Mouse (Mus musculus) lung, adult 2 months (tissue): Measurements from ENCODE around the gene Wdr1. TPM values are rescaled to one million over a fixed set of nuclear protein-coding genes. Genes with fewer than 3 reads are reported as not detected.
A peak's percentile ranks its signal among the peaks of the same experiment; 100 is the strongest.
"Not testable (repeated sequence)": the region's sequence is repeated elsewhere in the genome, so short reads cannot be mapped to it uniquely, and the experiment has no call there.

ENCODE experiments used
- DNase-seq: peaks from one replicate; pipeline ENCODE4 v3.0.0; 2022
- H3K4me1 ChIP-seq: fragments of 200-500 bp; 2 replicates; pipeline ENCODE4 v1.6.1; 2011; ENCODE audit warnings: low read length; ENCODE audit not compliant: control insufficient read depth, insufficient read depth
- H3K4me3 ChIP-seq: fragments of 200-500 bp; replicated peaks from 2 replicates; pipeline ENCODE3; 2011; ENCODE audit warnings: low read depth, mild to moderate bottlenecking, control low read depth, low read length; ENCODE audit errors: extremely low read depth
- CTCF ChIP-seq: fragments of 200-500 bp; IDR thresholded peaks from 2 replicates; pipeline ENCODE4 v1.5.1; 2011; ENCODE audit warnings: mild to moderate bottlenecking, low read length, control low read depth; ENCODE audit not compliant: insufficient read depth
- POLR2A ChIP-seq: fragments of 200-500 bp; IDR thresholded peaks from 2 replicates; pipeline ENCODE4 v1.6.1; 2011; ENCODE audit warnings: low read depth, mild to moderate bottlenecking, control low read depth, low read length, borderline replicate concordance; ENCODE audit errors: extremely low read depth
- WGBS: fragments of 180-500 bp; shearing (Covaris S2); methylation state at CpG from one replicate; pipeline ENCODE4 v1.1.7; 2018; 5-methylcytosine and 5-hydroxymethylcytosine counted together
- polyA plus RNA-seq: library from polyadenylated mRNA; depleted of rRNA; stranded (reverse); fragments of >200 nt; gene quantifications from 2 replicates; pipeline ENCODE4 v1.2.3, GENCODE M21; 2012

Gene Wdr1
- polyA plus RNA-seq, 1 experiment = 165 TPM

- no peak overlapping the region for H3K4me3 ChIP-seq
- H3K4me1 ChIP-seq = no peaks in the 10 kb centered on the region
- 65% methylated on average over 20 of the region's 20 CpGs for WGBS
- no peak for TF ChIP-seq CTCF
- TF ChIP-seq POLR2A = no peak
- no peak for DNase-seq
Observed at GRCm38 (mm10) chr5:38488673-38489615, 74.1 kb downstream of the Wdr1 start.

GRCm38 (mm10) chr5:38488026-38488425, 75.0 kb downstream of the Wdr1 start:
- TF ChIP-seq POLR2A = no peak
- TF ChIP-seq CTCF = no peak
- no peak for DNase-seq
- WGBS = 47% methylated on average over 6 of the region's 6 CpGs
- Histone ChIP-seq H3K4me3 (no peak overlapping the region), H3K4me1 (no peaks in the 10 kb centered on the region)

- H3K4me3 ChIP-seq = no peak overlapping the region
- no peak for TF ChIP-seq POLR2A
- no peak for TF ChIP-seq CTCF
- no peaks in the 10 kb centered on the region for H3K4me1 ChIP-seq
- 78% methylated on average over 4 of the region's 4 CpGs for WGBS
- no peak for DNase-seq
Observed at GRCm38 (mm10) chr5:38487247-38487646, 75.8 kb downstream of the Wdr1 start.

GRCm38 (mm10) chr5:38485946-38486345, 77.1 kb downstream of the Wdr1 start:
- TF ChIP-seq POLR2A = no peak
- TF ChIP-seq CTCF = no peak
- 77% methylated on average over 4 of the region's 4 CpGs for WGBS
- Histone ChIP-seq H3K4me1 (no peaks in the 10 kb centered on the region), H3K4me3 (no peak overlapping the region)
- DNase-seq = no peak

- no peak for TF ChIP-seq POLR2A
- TF ChIP-seq CTCF = no peak
- whole genome bisulfite sequencing = 55% methylated on average over 7 of the region's 7 CpGs
- DNase-seq = no peak
- peaks cover 3% of the 10 kb centered on the region; the same call in 1 of the 2 replicates for H3K4me1 ChIP-seq
- no peak overlapping the region for H3K4me3 ChIP-seq
Observed at GRCm38 (mm10) chr5:38483518-38484110, 79.4 kb downstream of the Wdr1 start.

GRCm38 (mm10) chr5:38480822-38481707, 82.0 kb downstream of the Wdr1 start:
- TF ChIP-seq POLR2A (no peak), CTCF (no peak)
- 77% methylated on average over 10 of the region's 10 CpGs for WGBS
- Histone ChIP-seq H3K4me3 (peak overlapping the region; percentile 37), H3K4me1 (peaks cover 3% of the 10 kb centered on the region; the same call in 1 of the 2 replicates)
- no peak for DNase-seq

- 14% methylated on average over 22 of the region's 22 CpGs for WGBS
- TF ChIP-seq CTCF (no peak), POLR2A (peak; percentile 47; the same call in 1 of the 2 replicates)
- DNase-seq = peak; percentile 41
- H3K4me1 ChIP-seq = peaks cover 3% of the 10 kb centered on the region; the same call in 1 of the 2 replicates
- peak overlapping the region; percentile 53 for H3K4me3 ChIP-seq
Observed at GRCm38 (mm10) chr5:38479908-38480725, 82.9 kb downstream of the Wdr1 start.

GRCm38 (mm10) chr5:38479545-38479907, 83.5 kb downstream of the Wdr1 start:
- H3K4me3 ChIP-seq = peak overlapping the region; percentile 53
- H3K4me1 ChIP-seq, DNase-seq: not testable (repeated sequence)

GRCm38 (mm10) chr5:38479027-38479426, 84.0 kb downstream of the Wdr1 start:
- no peak for DNase-seq
- Histone ChIP-seq H3K4me1 (peaks cover 3% of the 10 kb centered on the region; the same call in 1 of the 2 replicates), H3K4me3 (peak overlapping the region; percentile 28)
- 1% methylated on average over 4 of the region's 4 CpGs for WGBS
- TF ChIP-seq CTCF (no peak), POLR2A (0 out of 2 replicates have a peak, but pooled peaks have one; percentile 25)
